Mouse (Mus musculus): Measurements from ENCODE around the gene Gm20767.
"Not testable (repeated sequence)": the region's sequence is repeated elsewhere in the genome, so short reads cannot be mapped to it uniquely, and the experiment has no call there.

GRCm38 (mm10) chr13:120107000-120107399 lies 33.0 kb upstream of the Gm20767 start:
- not testable (repeated sequence) for TF ChIP-seq CTCF (IDR thresholded peaks at IDR 0.05; ENCODE audit: control insufficient read depth, insufficient read depth, insufficient replicate concordance, low read depth, low read length); POLR2A (IDR thresholded peaks at IDR 0.05; ENCODE audit: control insufficient read depth, low read depth, low read length)

Measured in testis, adult 2 months (tissue).